ENCODE assay signal across 9 mouse cellular contexts in the genomic region with DNA sequence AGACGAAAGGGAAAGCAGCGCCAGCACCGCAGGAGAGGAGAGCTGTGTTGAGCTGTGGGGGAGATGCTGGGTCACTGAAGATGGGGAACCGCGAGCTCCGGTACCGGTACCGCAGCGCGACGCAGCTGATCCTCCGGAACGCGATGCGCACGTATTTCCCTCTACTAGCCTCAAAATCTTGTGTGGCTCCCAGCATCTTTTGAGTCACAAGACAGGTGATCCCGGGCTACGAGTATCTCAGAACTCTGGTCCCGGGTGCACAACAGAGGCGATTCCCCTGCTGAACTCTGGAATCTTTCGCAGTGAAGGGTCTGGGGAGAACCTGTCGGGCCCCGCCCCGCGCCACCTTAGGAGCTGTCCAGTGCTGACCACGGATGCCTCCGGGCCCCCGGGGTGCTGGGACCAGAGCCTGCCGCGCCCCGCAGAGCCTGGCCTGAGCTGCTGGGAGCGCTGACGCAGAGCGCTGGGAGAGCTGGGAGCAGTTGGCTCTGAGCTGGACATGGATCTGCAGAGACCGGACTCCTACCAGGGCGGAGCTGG. TPM values are rescaled to one million over a fixed set of nuclear protein-coding genes. Genes with fewer than 3 reads are reported as not detected.
DNase-seq lines count a peak whose midpoint lies in the region; ATAC-seq and TF ChIP-seq lines count a peak whose summit lies in the region.
"Had no signal": no experiment of that assay in that cellular context is flagged by ENCODE, and none has a peak within 500 bp of the region (broad histone marks: within the 10 kb centered on the region; RNA-seq: fewer than 3 reads in every experiment).

Gene Rab37 (plus strand): TSS at position 70 of the 540 bp plus-strand sequence.

- no peak within 1 kb of the TSS for H3K9ac ChIP-seq in heart, embryonic 16.5 days (ENCODE audit: low read length)
- no peak within 1 kb of the TSS for H3K9ac ChIP-seq in heart, embryonic 11.5 days (ENCODE audit: low read depth, low read length)
- peak within 1 kb of the TSS; percentile 21; the same call in 1 of the 2 replicates for H3K9ac ChIP-seq in intestine, embryonic 16.5 days (ENCODE audit: low read depth, low read length)
- H3K9ac ChIP-seq in midbrain, postnatal 0 days (replicated peaks; ENCODE audit: low read length, poor library complexity, severe bottlenecking) = no peak within 1 kb of the TSS

- WGBS in heart, embryonic 16.5 days = 3% methylated on average over 36 of the region's 36 CpGs
- 3% methylated on average over 36 of the region's 36 CpGs for WGBS in heart, embryonic 11.5 days (ENCODE audit: insufficient replicate concordance)
- 2% methylated on average over 36 of the region's 36 CpGs for WGBS in embryonic facial prominence, embryonic 10.5 days
- WGBS in intestine, embryonic 16.5 days = 2% methylated on average over 36 of the region's 36 CpGs
- WGBS in midbrain, postnatal 0 days = 1% methylated on average over 36 of the region's 36 CpGs

- H3K36me3 ChIP-seq in heart, embryonic 16.5 days (ENCODE audit: control insufficient read depth, insufficient read depth) = no peaks in the 10 kb centered on the region
- H3K36me3 ChIP-seq in heart, embryonic 11.5 days (ENCODE audit: control insufficient read depth, insufficient read depth, low read length) = no peaks in the 10 kb centered on the region
- H3K36me3 ChIP-seq in embryonic facial prominence, embryonic 10.5 days (replicated peaks) = no peaks in the 10 kb centered on the region
- H3K36me3 ChIP-seq in intestine, embryonic 16.5 days (ENCODE audit: control insufficient read depth, insufficient read depth, low read length) = no peaks in the 10 kb centered on the region
- no peaks in the 10 kb centered on the region for H3K36me3 ChIP-seq in midbrain, postnatal 0 days (ENCODE audit: insufficient read depth, low read length)

- no peak for TF ChIP-seq CTCF in midbrain, postnatal 0 days (IDR thresholded peaks at IDR 0.05)

- peaks cover 9% of the 10 kb centered on the region; the same call in 1 of the 2 replicates for H3K9me3 ChIP-seq in heart, embryonic 16.5 days (replicated peaks; ENCODE audit: control insufficient read depth, low read length)
- no peaks in the 10 kb centered on the region for H3K9me3 ChIP-seq in heart, embryonic 11.5 days (replicated peaks; ENCODE audit: control insufficient read depth, low read length)
- H3K9me3 ChIP-seq in embryonic facial prominence, embryonic 10.5 days = peaks cover 10% of the 10 kb centered on the region; the same call in 1 of the 2 replicates
- no peaks in the 10 kb centered on the region for H3K9me3 ChIP-seq in intestine, embryonic 16.5 days (ENCODE audit: control insufficient read depth, low read length)
- no peaks in the 10 kb centered on the region for H3K9me3 ChIP-seq in midbrain, postnatal 0 days (ENCODE audit: low read length)

- H3K27ac ChIP-seq in heart, embryonic 16.5 days (ENCODE audit: low read length) = no peak within 1 kb of the TSS
- no peak within 1 kb of the TSS for H3K27ac ChIP-seq in heart, embryonic 11.5 days (ENCODE audit: low read depth, low read length)
- H3K27ac ChIP-seq in embryonic facial prominence, embryonic 10.5 days (replicated peaks) = no peak within 1 kb of the TSS; the same call in 1 of the 2 replicates
- no peak within 1 kb of the TSS for H3K27ac ChIP-seq in intestine, embryonic 16.5 days (ENCODE audit: low read length)
- no peak within 1 kb of the TSS for H3K27ac ChIP-seq in midbrain, postnatal 0 days (ENCODE audit: low read depth, low read length)

- ATAC-seq in heart, embryonic 16.5 days (replicated peaks; ENCODE audit: extremely low read depth, insufficient read depth, low FRiP score) = no peak
- no peak for ATAC-seq in heart, embryonic 11.5 days (replicated peaks; ENCODE audit: insufficient number of reproducible peaks, low FRiP score, low TSS enrichment)
- peak; percentile 48; the same call in 1 of the 2 replicates for ATAC-seq in intestine, embryonic 16.5 days
- ATAC-seq in midbrain, postnatal 0 days (ENCODE audit: low FRiP score) = no peak
- ATAC-seq: Patski had no signal

- H3K27me3 ChIP-seq in heart, embryonic 16.5 days (ENCODE audit: control insufficient read depth, insufficient read depth, low read length) = peaks cover 15% of the 10 kb centered on the region
- H3K27me3 ChIP-seq in heart, embryonic 11.5 days (ENCODE audit: control insufficient read depth, insufficient read depth, low read length) = peaks cover 26% of the 10 kb centered on the region
- H3K27me3 ChIP-seq in embryonic facial prominence, embryonic 10.5 days (replicated peaks; ENCODE audit: low read depth, poor library complexity, severe bottlenecking) = peaks cover 34% of the 10 kb centered on the region
- peaks cover 9% of the 10 kb centered on the region; the same call in 1 of the 2 replicates for H3K27me3 ChIP-seq in intestine, embryonic 16.5 days (replicated peaks; ENCODE audit: control insufficient read depth, insufficient read depth, low read length)
- H3K27me3 ChIP-seq in midbrain, postnatal 0 days (ENCODE audit: insufficient read depth, low read length) = peaks cover 21% of the 10 kb centered on the region

- no peak within 1 kb of the TSS for H3K4me3 ChIP-seq in heart, embryonic 16.5 days (ENCODE audit: low read length)
- no peak within 1 kb of the TSS for H3K4me3 ChIP-seq in heart, embryonic 11.5 days (ENCODE audit: low read depth, low read length)
- peak within 1 kb of the TSS; percentile 47 for H3K4me3 ChIP-seq in embryonic facial prominence, embryonic 10.5 days
- H3K4me3 ChIP-seq in intestine, embryonic 16.5 days (ENCODE audit: low read length) = 0 out of 2 replicates have a peak within 1 kb of the TSS, but pooled peaks have one; percentile 7
- peak within 1 kb of the TSS; percentile 33 for H3K4me3 ChIP-seq in midbrain, postnatal 0 days (ENCODE audit: low read depth, low read length)

- H3K4me1 ChIP-seq in heart, embryonic 16.5 days (ENCODE audit: control insufficient read depth, insufficient read depth, low read length) = no peaks in the 10 kb centered on the region
- no peaks in the 10 kb centered on the region for H3K4me1 ChIP-seq in heart, embryonic 11.5 days (ENCODE audit: control insufficient read depth, insufficient read depth, low read length)
- peaks cover 11% of the 10 kb centered on the region for H3K4me1 ChIP-seq in embryonic facial prominence, embryonic 10.5 days
- H3K4me1 ChIP-seq in intestine, embryonic 16.5 days (ENCODE audit: control insufficient read depth, insufficient read depth, low read length) = 0 out of 2 replicates have a peak, but pooled peaks cover 4% of the 10 kb centered on the region
- 0 out of 2 replicates have a peak, but pooled peaks cover 7% of the 10 kb centered on the region for H3K4me1 ChIP-seq in midbrain, postnatal 0 days (ENCODE audit: insufficient read depth, low read length)

- peak; percentile 59 for DNase-seq in R1 (ENCODE audit: low read depth, low spot score)
- DNase-seq in embryonic facial prominence, embryonic 10.5 days (ENCODE audit: low spot score) = peak; percentile 77
- no peak for DNase-seq in midbrain, postnatal 0 days (ENCODE audit: low spot score)
- DNase-seq in layer of hippocampus, adult 9-11 months = no peak
- no peak for DNase-seq in right cerebral cortex, postnatal 4 days

- 0 out of 2 replicates have a peak within 1 kb of the TSS, but pooled peaks have one; percentile 2 for H3K4me2 ChIP-seq in heart, embryonic 16.5 days (ENCODE audit: low read depth, low read length)
- H3K4me2 ChIP-seq in heart, embryonic 11.5 days = no peak within 1 kb of the TSS
- 0 out of 2 replicates have a peak within 1 kb of the TSS, but pooled peaks have one; percentile 10 for H3K4me2 ChIP-seq in intestine, embryonic 16.5 days (ENCODE audit: low read depth, low read length)
- peak within 1 kb of the TSS; percentile 62 for H3K4me2 ChIP-seq in midbrain, postnatal 0 days (ENCODE audit: low read depth, low read length, poor library complexity, severe bottlenecking)

RNA-seq across cellular contexts. Expression of gene Rab37, which starts in this region (rescaled TPM):
- 1.8 and 3.7 TPM in 2 replicates for polyA plus RNA-seq in heart, embryonic 16.5 days (2015; fragmentation: Nextera tagmentation; extraction: Ambion mirVana)
- 1.3 and 2.9 TPM in 2 replicates for polyA plus RNA-seq in heart, embryonic 11.5 days (2014; fragmentation: Nextera tagmentation; extraction: Ambion mirVana)
- polyA plus RNA-seq in embryonic facial prominence, embryonic 10.5 days (2016; fragmentation: Nextera tagmentation; extraction: Ambion mirVana) = 1.2 and 2.2 TPM in 2 replicates
- polyA plus RNA-seq in intestine, embryonic 16.5 days (2015; fragmentation: Nextera tagmentation; extraction: Ambion mirVana) = 4.0 and 4.2 TPM in 2 replicates
- 0.57 and 0.93 TPM in 2 replicates for total RNA-seq in midbrain, postnatal 0 days (2014; rRNA removed)
- polyA plus RNA-seq in midbrain, postnatal 0 days (2015; fragmentation: Nextera tagmentation; extraction: Ambion mirVana) = 0.67 and 0.90 TPM in 2 replicates

Comparison
In these comparisons a context has a peak if more than half of its experiments do, and no peak if none do; other contexts are left out.
1. H3K4me3 ChIP-seq: peak in embryonic facial prominence, embryonic 10.5 days (single experiment), intestine, embryonic 16.5 days (single experiment) and midbrain, postnatal 0 days (single experiment); none in heart, embryonic 16.5 days (single experiment) and heart, embryonic 11.5 days (single experiment).
2. DNase-seq: peak in R1 (single experiment) and embryonic facial prominence, embryonic 10.5 days (single experiment); none in midbrain, postnatal 0 days (single experiment), layer of hippocampus, adult 9-11 months (single experiment) and right cerebral cortex, postnatal 4 days (single experiment).